Mouse (Mus musculus) embryo, embryonic 10.5 days (tissue): ENCODE data around the gene Pradc1.
A peak's percentile ranks its signal among the peaks of the same experiment; 100 is the strongest.
"Not testable (repeated sequence)": the region's sequence is repeated elsewhere in the genome, so short reads cannot be mapped to it uniquely, and the experiment has no call there.

Experiments
- DNase-seq: peaks from one replicate; pipeline ENCODE4 v3.0.0-alpha.2; 2015; ENCODE audit warnings: low spot score

Pradc1 gene

GRCm38 (mm10) chr6:85450697-85451663, 790 bp downstream of the Pradc1 start, which contains the start of gene Cct7:
Gene Cct7, plus strand, starts transcription at chr6:85451514.
- DNase-seq, result peak; percentile 100

GRCm38 (mm10) chr6:85450140-85450539, 1.6 kb downstream of the Pradc1 start:
- not testable (repeated sequence) for DNase-seq

- DNase-seq, result no peak
Measured at GRCm38 (mm10) chr6:85447351-85447750, 4.4 kb downstream of the Pradc1 start.

- no peak for DNase-seq
Measured at GRCm38 (mm10) chr6:85445286-85445685, 6.5 kb downstream of the Pradc1 start.

- no peak for DNase-seq
Measured at GRCm38 (mm10) chr6:85444266-85444965, 7.4 kb downstream of the Pradc1 start.

- DNase-seq, result no peak
Measured at GRCm38 (mm10) chr6:85443488-85444233, 8.1 kb downstream of the Pradc1 start.

GRCm38 (mm10) chr6:85441142-85441541, 10.6 kb downstream of the Pradc1 start:
- DNase-seq, result no peak

- DNase-seq, result no peak
Measured at GRCm38 (mm10) chr6:85436631-85437030, 15.1 kb downstream of the Pradc1 start.

- no peak for DNase-seq
Measured at GRCm38 (mm10) chr6:85436204-85436603, 15.6 kb downstream of the Pradc1 start.

GRCm38 (mm10) chr6:85433865-85434264, 17.9 kb downstream of the Pradc1 start:
- no peak for DNase-seq

- DNase-seq, result peak; percentile 91
Measured at GRCm38 (mm10) chr6:85431842-85432431, 19.8 kb downstream of the Pradc1 start, which contains the start of gene Smyd5. Gene Smyd5, plus strand, starts transcription at chr6:85431989.

GRCm38 (mm10) chr6:85431274-85431841, 20.4 kb downstream of the Pradc1 start:
- no peak for DNase-seq

- DNase-seq, result no peak
Measured at GRCm38 (mm10) chr6:85423836-85424379, 27.9 kb downstream of the Pradc1 start, which contains the start of gene Noto. Gene Noto, plus strand, starts transcription at chr6:85423886.

GRCm38 (mm10) chr6:85419150-85419549, 32.6 kb downstream of the Pradc1 start:
- DNase-seq, result no peak

GRCm38 (mm10) chr6:85415829-85416228, 35.9 kb downstream of the Pradc1 start:
- no peak for DNase-seq

- DNase-seq, result peak; percentile 88
Measured at GRCm38 (mm10) chr6:85410771-85411273, 40.9 kb downstream of the Pradc1 start.

- DNase-seq, result peak; percentile 62
Measured at GRCm38 (mm10) chr6:85409003-85409402, 42.8 kb downstream of the Pradc1 start.

- no peak for DNase-seq
Measured at GRCm38 (mm10) chr6:85403039-85403438, 48.7 kb downstream of the Pradc1 start.

- no peak for DNase-seq
Measured at GRCm38 (mm10) chr6:85402613-85403012, 49.2 kb downstream of the Pradc1 start.

- no peak for DNase-seq
Measured at GRCm38 (mm10) chr6:85399715-85400114, 52.1 kb downstream of the Pradc1 start.

- peak; percentile 44 for DNase-seq
Measured at GRCm38 (mm10) chr6:85397165-85397564, 54.6 kb downstream of the Pradc1 start.
